Mouse (Mus musculus): Measurements from ENCODE around the gene Spint2.
"Not testable (repeated sequence)": the region's sequence is repeated elsewhere in the genome, so short reads cannot be mapped to it uniquely, and the experiment has no call there.

Spint2 gene

DNA sequence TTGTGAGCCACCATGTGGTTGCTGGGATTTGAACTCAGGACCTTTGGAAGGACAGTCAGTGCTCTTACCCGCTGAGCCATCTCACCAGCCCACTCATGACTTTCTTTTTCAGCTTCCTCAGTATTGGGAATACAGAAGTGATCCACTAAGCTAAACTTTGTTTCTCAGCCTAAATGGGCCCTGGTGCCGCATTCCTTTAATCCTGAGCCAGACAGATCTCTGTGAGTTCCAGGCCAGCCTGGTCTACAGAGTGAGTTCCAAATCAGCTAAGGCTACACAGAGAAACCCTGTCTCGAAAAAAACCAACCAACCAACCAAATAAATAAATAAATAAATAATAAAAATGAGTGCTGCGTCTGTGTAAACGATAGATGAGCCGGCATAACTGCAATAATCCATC lies 44.1 kb downstream of the Spint2 start:
- not testable (repeated sequence) for DNase-seq

DNA sequence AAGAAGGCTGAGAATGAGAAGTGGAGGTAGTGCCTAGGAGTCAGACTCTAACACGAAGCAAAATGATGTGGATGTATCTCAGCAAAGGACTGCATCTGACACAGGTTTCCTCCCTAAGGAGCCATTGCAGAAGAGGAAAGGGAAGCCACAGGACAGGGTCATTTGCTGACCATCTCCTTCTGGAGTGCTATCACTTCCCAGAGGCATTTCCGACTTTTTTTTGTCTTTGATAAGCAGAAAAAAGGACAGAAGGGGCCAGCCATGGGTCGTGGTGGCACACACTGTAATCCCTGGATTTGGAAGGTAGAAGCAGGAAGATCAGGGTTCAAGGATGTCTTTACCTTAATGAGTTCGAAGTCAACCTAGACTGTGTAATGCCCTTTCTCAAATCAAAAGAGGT lies 45.1 kb downstream of the Spint2 start:
- no peak for DNase-seq

DNA sequence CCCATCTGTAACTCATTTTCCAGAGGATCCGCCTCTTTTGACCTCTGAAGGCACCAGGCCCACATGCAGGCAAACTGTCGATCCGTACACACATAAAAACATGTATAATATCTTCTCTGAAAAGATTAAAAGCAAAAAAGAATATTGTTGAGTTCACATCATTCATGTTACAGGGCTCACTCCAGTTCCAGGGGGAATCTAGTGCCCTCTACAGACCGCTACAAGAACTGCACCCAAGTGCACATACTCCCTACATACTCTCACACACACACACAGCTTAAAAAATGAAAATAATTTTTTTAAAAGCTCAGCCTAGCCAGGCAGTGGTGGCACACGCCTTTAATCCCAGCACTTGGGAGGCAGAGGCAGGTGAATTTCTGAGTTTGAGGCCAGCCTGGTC lies 47.1 kb downstream of the Spint2 start:
- no peak for DNase-seq

DNA sequence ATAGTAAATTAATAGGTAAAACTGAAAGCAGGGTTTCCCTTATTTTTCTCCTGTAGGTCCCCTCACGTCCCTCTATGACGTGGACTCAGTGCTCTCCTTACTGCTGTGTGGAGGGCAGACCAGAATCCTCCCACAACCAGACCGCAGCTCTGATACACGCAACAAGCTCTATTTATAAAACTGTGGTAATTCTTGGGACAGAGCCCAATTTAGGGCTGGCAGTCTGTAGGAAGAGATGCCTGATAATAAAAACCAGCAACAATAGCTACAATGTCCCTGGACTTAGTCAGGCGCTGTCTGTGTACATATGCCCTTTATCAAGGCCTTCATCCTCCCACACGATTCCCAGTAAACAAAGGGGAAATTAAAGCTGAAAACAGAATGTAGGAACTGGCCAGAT lies 48.0 kb downstream of the Spint2 start:
- DNase-seq = no peak

DNA sequence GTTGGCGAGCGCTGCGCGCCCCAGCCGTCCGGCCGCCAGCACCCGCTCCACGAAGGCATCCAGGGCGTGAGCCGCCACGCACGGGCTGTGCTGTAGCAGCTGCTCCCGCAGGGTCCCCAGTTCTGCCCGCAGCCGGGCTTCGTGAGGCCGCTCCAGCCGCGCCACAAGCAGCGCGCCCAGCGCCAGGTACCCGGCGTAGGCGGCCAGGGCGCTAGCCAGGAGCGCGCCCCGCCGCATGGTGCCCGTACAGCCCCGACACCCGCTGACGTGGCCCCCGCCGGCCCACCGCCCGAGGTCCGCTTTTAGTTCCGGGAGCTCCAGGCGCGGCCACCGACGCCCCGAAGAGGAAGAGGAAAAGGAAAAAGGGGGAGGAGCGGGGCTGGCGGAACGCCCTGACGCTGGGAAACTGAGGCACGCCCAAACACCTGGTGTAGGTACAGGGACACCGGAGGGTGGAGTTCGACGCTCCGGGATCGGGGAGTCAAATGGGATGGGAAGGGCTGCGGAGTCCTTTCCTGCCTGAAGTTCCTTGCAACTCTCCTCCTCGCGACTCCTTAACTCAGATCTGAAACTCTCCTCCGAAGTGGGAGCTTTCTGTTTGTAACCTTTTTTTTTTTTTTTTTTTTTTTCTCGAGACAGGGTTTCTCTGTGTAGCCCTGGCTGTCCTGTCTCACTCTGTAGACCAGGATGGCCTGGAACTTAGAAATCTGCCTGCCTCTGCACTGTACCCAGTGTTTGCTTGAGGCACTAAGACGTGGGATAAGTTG lies 49.3 kb downstream of the Spint2 start, which contains the start of gene Kcnk6:
TSS of gene Kcnk6 (minus strand) at position 269 of the 767 bp plus-strand sequence.
- no peak for DNase-seq

DNA sequence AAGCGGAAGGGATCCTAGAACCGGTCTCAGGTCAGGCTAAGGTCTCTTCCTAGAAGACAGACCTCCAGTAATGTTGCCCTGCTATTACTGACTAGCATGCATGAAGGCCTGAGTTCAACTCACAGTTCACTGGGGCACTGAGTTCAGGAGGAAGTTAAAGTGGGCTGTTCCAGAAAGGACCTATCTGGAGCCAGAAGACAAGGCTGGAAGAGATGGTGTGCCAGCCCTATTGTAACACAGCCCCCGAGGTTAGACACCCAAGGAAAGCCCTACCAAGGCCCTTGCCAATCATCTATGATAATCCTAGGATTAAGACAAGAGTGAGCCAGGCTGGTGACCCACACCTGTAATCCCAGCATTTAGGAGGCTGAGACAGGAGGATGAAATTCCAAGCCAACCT lies 50.2 kb downstream of the Spint2 start:
- no peak for DNase-seq

DNA sequence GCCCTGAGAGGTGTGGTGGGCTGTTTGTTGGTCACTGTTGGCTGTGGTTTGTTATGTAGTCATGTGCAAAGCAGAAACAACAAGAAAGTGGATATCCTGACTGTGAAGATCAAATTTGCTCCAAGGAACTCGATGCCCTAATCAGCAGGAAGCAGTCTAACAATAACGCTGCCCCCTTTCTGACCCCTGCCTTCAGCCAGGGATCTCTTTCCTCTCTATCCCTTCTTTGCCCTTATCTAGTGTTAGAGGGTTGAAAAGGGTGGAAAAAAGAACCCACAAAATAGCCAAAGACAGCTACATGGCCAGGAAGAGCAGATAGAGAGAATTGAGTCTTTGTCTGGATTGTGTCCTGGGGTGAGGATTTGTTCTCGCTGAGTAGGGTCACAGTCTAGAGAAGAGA lies 51.2 kb downstream of the Spint2 start:
- no peak for DNase-seq

DNA sequence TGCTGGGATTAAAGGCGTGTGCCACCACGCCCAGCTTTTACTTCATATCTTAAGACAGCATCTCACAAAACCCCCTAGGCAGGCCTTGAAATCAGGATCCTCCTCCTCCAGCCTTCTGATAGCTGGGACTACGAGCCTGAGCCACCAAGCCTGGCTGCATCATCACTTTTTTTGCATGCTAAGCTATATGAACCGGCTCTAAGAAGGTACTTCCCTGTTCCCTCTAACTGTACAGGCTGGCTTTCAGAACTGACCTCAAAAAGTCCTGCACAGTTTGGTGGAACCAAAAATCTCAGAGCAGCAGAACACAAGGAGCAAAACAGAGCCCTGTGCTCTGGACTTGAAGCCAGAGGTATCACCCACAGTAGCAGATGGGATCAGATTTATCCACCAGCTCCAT lies 53.5 kb downstream of the Spint2 start:
- no peak for DNase-seq

DNA sequence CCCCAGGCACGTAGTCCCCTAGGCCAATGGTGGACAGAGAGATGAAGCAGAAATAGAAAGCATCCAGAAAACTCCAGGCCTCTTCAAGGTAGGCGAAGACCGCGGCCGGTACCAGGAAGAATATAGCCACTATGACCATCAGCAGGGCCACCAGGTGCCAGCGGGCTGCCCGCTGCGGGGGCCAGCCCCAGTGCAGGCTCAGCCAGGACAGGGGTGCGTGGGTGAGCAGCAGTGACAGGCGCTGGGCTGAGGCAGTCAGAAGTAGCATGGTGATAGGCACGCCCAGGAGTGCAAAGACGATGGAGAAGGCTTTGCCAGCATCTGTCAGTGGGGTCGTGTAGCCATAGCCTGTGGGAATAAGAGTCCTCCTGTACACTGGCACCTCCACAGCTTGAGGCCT lies 56.2 kb downstream of the Spint2 start:
- no peak for DNase-seq

DNA sequence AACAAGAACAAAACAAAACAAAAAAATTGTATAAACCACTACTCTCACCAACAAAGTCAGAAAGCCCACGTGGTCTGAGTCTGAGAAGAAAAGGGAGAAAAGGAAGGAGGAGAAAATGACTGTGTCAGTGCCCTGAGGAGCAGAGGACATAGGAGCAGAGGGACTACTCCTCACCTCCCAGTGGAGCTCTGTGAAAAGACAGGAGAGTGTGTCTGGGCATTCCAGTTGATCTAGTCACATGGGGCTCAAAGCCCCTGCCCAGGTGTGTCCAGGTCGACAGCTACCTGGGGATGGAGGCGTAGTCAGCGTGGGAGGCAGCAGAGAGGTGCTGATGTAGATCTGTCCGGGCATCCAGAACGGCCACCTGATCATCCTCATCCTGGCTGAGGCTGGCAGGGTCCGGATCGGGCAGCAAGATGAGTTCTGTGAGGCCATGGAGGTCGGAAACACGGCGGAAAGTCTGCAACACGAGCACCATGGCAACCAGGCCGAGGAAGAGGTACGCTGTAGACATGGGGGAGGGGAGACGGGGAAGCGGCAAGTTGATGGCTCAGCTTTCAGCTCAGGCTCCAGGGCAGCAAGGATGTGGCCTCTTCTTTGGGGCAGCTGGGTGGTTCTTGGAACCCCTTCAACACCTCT lies 56.8 kb downstream of the Spint2 start:
- no peak for DNase-seq

DNA sequence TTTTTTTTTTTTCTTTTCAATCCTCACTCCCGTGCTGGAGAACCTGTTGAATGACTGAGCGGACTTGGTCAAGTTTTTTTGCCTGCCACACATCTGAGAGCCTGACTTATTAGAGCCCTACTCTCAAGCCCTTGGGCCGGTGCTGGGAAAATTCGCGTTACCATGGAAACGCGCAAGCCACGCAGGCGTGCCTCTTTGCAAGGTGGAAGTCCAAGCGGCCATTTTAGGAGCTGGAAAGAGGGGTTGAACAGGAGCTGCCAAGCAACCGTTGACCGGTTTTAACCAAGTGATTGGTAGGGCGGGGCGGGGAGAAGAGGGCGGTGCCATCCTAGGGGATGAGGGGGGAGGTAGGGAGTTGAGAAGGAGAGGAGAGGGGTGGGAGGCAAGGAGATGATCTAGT lies 66.9 kb downstream of the Spint2 start:
- DNase-seq = no peak

DNA sequence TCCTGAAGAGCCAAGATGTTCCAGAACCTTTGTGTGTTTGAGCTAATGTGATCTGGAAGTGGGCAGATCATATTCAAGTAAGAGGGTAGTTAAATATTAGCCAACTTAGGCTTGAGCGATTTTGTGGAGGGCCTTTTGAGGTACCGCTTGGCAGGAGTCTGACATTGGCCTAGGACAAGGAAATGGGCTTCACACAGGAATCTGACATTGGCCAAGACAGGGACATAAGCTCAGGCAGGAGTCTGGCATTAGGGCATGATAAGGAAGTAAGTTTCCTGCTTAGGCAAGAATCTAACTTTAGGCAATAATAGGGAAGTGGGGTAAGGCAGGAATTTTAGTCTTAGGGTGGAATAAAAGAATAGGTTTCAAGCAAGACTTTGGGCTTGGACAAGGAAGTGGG lies 67.5 kb downstream of the Spint2 start:
- DNase-seq = no peak

DNA sequence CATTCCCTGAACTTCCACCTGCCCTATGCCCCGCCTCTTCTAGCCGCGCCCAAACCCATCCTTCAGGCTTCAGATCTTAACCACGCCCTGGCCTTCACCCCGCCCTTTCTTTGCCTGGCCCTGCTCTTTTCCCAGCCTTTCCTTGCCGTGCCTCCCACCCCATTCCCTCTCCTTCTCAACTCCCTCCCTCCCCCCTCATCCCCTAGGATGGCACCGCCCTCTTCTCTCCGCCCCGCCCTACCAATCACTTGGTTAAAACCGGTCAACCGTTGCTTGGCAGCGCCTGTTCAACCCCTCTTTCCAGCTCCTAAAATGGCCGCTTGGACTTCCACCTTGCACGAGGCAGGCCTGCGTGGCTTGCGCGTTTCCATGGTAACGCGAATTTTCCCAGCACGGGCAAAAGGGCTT lies 68.0 kb downstream of the Spint2 start, which contains the start of gene Catsperg1:
TSS of gene Catsperg1 (minus strand) at position 361 of the 408 bp plus-strand sequence.
- DNase-seq = peak; percentile 42

DNA sequence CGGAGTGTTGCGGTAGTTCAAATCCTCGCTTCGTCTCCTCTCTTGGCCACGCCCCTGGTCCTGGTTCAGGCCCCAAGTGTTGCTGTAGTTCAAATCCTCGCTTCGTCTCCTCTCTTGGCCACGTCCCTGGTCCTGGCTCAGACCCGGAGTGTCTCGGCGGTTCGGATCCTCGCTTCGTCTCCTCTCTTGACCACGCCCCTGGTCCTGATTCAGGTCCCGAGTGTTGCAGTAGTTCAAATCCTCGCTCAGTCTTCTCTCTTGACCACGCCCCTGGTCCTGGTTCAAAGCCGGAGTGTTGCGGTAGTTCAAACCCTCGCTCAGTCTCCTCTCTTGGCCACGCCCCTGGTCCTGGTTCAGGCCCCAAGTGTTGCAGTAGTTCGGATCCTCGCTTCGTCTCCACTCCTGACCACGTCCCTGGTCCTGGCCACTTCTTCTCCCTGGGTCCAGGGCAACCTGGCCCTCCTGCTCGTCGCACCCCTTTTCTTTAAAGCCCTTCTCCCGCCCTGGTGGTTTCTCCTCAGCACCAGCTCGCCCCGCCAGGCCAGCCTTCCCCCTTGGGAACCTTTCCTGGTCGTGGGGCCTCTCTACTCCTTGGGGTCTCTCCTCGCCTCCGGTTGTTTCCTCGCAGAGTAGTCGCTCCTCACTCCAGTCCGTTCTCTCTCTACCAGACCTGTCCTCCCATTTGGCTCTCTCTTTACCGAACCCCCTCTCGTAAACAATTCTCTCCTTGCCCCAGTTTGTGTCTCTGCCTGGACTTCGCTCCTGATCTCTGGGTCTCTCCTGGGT lies 68.7 kb downstream of the Spint2 start:
- not testable (repeated sequence) for DNase-seq

DNA sequence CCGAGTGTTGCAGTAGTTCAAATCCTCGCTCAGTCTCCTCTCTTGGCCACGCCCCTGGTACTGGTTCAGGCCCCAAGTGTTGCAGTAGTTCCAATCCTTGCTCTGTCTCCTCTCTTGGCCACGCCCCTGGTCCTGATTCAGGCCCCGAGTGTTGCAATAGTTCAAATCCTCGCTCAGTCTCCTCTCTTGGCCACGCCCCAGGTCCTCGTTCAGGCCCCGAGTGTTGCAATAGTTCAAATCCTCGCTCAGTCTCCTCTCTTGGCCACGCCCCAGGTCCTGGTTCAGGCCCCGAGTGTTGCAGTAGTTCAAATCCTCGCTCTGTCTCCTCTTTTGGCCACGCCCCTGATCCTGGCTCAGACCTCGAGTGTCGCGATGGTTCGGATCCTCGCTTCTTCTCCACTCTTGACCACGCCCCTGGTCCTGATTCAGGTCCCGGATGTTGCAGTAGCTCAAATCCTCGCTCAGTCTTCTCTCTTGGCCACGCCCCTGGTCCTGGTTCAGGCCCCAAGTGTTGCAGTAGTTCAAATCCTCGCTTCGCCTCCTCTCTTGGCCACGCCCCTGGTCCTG lies 69.4 kb downstream of the Spint2 start:
- no peak for DNase-seq

DNA sequence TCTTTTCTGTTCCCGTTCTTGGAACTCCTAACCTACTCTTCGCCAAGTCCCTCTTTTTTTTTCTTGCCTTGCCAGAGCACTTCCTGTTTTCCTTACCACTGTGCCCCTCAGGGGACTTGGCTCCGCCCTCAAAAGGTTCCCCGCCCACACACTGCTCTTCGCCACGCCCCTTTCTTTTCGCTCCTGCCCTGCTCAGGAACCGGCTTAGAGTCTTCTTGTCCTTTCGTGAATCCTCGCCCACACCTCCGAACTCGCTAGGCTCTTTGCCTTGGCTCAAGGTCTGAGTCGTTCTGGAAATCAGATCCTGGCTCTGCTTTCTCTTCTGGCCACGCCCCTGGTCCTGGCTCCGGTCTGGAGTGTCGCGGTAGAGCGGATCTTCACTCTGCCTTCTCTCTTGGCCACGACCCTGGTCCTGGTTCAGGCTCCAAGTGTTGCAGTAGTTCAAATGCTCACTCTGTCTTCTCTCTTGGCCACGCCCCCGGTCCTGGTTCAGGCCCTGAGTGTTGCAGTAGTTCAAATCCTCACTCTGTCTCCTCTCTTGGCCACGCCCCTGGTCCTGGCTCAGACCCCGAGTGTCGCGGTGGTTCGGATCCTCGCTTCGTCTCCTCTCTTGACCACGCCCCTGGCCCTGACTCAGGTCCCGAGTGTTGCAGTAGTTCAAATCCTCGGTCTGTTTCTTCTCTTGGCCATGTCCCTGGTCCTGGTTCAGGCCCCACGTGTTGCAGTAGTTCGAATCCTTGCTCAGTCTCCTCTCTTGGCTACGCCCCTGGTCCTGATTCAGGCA lies 70.1 kb downstream of the Spint2 start:
- peak; percentile 53 for DNase-seq

DNA sequence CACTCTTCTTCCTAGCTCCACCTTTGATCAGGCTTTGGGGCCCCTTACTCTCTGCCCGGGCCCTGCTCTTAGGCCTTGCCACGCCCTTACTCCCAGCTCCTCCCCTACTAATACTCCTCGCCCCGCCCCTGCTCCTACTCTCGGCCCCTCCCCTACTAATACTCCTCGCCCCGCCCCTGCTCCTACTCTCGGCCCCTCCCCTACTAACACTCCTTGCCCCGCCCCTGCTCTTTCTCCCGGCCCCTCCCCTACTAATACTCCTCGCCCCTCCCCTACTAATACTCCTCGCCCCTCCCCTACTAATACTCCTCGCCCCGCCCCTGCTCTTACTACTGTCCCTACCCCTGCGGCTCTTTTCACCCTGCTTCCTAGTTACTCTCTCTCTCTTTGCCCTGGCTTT lies 70.7 kb downstream of the Spint2 start:
- DNase-seq = not testable (repeated sequence)
